Mouse (Mus musculus): ENCODE data around the gene Hs6st3. TPM values are rescaled to one million over a fixed set of nuclear protein-coding genes. Genes with fewer than 3 reads are reported as not detected.
"Not testable (repeated sequence)": the region's sequence is repeated elsewhere in the genome, so short reads cannot be mapped to it uniquely, and the experiment has no call there.

Gene Hs6st3
- polyA plus RNA-seq, 1 experiment from 2014 or later = 0.35 TPM

DNA sequence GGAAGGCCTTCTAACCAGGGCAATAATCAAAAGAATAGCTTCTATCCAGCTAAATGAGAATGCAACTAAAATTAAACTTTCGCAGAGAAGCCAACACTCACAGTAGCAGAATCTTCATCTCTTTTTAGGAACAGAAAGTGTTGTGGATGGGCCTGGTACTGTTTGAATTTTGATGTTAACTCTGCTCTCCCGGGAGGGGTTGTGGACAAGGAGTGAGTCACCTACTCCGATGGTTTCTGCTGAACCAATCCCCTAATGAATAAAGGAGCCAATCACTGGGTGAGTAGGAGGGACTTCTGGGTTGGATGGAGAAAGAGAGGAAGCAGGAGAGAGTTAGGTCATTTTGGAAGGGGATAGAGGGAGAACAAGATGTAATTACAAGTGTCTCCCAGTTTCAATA is 117.3 kb downstream of the Hs6st3 start:
- no peak overlapping the region for H3K27ac ChIP-seq

DNA sequence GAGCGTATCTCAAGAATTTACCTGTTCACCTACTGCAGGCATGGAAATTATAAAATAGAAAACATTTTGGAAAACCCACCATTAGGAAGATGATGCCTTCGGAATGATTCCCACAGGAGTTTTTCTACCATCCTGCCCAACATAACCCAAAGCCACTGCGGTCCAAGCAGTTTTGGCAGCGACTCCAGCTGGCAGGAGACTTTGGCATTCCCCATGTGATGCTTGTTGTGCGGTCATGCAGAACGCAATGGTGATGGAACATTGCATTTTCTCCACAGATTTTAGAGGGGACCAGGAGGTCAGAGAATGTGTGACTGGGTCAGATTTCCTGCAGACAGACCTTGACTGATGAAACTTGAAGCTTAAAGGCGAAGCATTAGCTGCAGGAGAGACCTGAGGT is 118.9 kb downstream of the Hs6st3 start:
- Histone ChIP-seq H3K9ac (no peak overlapping the region), H3K4me1 (no peaks in the 10 kb centered on the region), H3K27ac (no peak overlapping the region), H3K9me3 (replicated peaks) (no peaks in the 10 kb centered on the region), H3K36me3 (ENCODE audit: poor library complexity, severe bottlenecking) (no peaks in the 10 kb centered on the region), H3K4me3 (no peak overlapping the region), H3K4me2 (no peak overlapping the region), H3K27me3 (no peaks in the 10 kb centered on the region)
- no peak for ATAC-seq
- whole genome bisulfite sequencing = 89% methylated on average over 7 of the region's 7 CpGs

More for the DNA sequence above, 117.3 kb downstream of the Hs6st3 start:
- no peaks in the 10 kb centered on the region for H3K36me3 ChIP-seq (ENCODE audit: poor library complexity, severe bottlenecking)
- H3K9ac ChIP-seq = no peak overlapping the region
- no peak overlapping the region for H3K4me3 ChIP-seq
- no peaks in the 10 kb centered on the region for H3K9me3 ChIP-seq (replicated peaks)
- H3K4me2 ChIP-seq = no peak overlapping the region
- no peaks in the 10 kb centered on the region for H3K27me3 ChIP-seq
- no peaks in the 10 kb centered on the region for H3K4me1 ChIP-seq
- 84% methylated on average over 3 of the region's 3 CpGs for WGBS
- no peak for ATAC-seq

DNA sequence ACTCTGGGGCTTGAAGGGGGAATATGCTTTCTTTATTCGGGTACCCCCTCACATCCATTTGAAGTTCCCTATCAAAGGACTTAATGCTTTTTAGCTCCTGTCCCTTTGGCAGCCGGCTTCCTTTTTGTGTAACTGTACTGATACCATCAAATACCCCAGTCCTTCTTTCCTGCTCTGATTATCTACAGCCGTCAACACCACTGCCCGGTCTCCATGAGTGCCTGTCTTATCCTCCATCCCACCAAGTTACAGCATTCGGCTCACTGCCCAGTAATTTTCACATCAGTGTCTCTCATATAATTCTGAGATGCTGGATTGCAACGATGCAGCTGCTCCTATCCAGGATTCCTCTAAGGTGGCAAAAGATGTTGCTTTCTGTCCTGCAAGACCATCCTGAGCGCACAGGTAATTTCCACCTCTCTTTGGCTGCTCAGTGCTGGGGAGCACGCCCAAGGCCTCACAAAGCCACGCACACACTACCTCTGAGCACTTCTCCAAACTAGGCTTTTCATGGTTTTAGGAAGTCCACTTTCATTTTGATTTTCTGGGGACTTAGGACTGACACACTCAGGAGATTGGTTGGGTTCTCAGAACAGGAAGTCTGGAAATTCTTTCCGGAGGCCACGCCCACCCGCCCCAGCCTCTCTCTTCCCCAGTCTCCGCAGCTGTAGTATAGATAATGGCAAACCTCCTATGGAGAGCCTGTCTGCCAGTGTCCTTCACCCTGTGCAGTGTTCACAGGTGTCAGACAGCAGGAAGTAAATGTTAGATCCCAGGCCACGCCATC is 122.2 kb downstream of the Hs6st3 start:
- Histone ChIP-seq H3K4me1 (no peaks in the 10 kb centered on the region), H3K4me2 (no peak overlapping the region), H3K36me3 (ENCODE audit: poor library complexity, severe bottlenecking) (no peaks in the 10 kb centered on the region), H3K9ac (no peak overlapping the region), H3K27ac (no peak overlapping the region), H3K27me3 (no peaks in the 10 kb centered on the region), H3K4me3 (no peak overlapping the region), H3K9me3 (replicated peaks) (no peaks in the 10 kb centered on the region)
- 72% methylated on average over 14 of the region's 14 CpGs for WGBS
- peak; percentile 21; the same call in 1 of the 2 replicates for ATAC-seq

DNA sequence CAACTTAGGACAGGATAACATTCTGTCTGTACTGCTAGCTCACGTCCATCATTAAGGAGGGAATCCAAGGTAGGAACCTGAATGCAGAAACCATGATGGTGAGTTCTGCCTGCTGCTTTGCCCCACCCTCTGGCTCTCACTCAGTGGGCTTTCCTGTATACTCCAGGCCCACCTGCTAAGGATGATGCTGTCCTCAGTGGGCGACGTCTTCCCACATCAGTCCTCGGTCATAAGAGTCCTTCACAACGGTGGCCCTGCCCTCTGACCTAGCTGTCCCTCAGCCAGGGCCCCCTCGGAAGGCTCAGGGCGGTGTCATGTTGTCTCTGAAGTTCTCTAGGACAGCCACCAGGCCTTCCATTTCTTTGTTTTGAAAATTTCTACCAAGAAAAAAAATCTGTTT is 128.2 kb downstream of the Hs6st3 start:
- no peaks in the 10 kb centered on the region for H3K4me1 ChIP-seq

DNA sequence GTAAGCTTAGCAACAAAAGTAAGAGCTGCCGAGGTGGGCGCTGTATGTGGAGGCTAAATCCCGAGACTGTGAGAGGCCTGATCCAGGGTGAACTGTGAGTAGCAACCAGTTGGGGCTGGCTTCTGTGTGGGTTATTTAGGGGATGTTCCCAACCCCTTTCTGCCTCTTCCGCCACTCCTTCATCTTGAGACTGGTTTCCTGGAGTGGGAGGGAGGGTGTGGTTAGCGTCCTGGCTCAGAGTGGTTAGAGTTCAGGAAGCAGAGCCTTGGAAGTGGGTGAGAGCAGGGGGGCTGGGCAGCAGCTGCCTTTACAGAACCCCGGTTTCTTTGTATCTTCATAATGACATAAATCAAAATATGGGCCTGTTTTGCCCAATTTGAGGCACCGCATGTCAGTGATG is 134.9 kb downstream of the Hs6st3 start:
- H3K9me3 ChIP-seq (replicated peaks) = no peaks in the 10 kb centered on the region
- H3K27me3 ChIP-seq = no peaks in the 10 kb centered on the region
- 80% methylated on average over 7 of the region's 7 CpGs for WGBS
- no peak overlapping the region for H3K4me3 ChIP-seq
- H3K9ac ChIP-seq = no peak overlapping the region
- H3K4me1 ChIP-seq = no peaks in the 10 kb centered on the region
- H3K27ac ChIP-seq = no peak overlapping the region
- ATAC-seq = no peak
- H3K36me3 ChIP-seq (ENCODE audit: poor library complexity, severe bottlenecking) = no peaks in the 10 kb centered on the region
- no peak overlapping the region for H3K4me2 ChIP-seq

More for the DNA sequence above, 128.2 kb downstream of the Hs6st3 start:
- Histone ChIP-seq H3K9me3 (replicated peaks) (no peaks in the 10 kb centered on the region), H3K27me3 (no peaks in the 10 kb centered on the region), H3K4me3 (no peak overlapping the region), H3K9ac (no peak overlapping the region), H3K4me2 (no peak overlapping the region), H3K36me3 (ENCODE audit: poor library complexity, severe bottlenecking) (no peaks in the 10 kb centered on the region), H3K27ac (no peak overlapping the region)
- no peak for ATAC-seq
- 87% methylated on average over 7 of the region's 7 CpGs for WGBS

DNA sequence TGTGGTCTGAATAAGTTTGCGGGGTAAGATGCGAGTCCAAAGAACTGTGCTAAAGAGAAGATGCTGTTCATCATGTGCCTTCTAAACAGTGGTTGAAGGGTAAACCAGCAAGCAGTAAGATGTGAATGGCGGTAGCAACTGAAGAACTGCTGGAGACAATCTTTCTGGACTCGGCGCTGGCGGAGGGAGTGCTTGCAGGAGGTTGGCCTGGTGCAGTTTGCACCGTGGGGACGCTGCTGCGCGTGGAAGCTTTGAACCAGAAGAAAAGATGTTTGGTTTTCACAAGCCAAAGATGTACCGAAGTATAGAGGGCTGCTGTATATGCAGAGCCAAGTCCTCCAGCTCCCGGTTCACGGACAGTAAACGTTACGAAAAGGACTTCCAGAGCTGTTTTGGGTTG is 140.0 kb downstream of the Hs6st3 start:
- H3K27ac ChIP-seq = not testable (repeated sequence)
- WGBS = 94% methylated on average over 15 of the region's 15 CpGs

DNA sequence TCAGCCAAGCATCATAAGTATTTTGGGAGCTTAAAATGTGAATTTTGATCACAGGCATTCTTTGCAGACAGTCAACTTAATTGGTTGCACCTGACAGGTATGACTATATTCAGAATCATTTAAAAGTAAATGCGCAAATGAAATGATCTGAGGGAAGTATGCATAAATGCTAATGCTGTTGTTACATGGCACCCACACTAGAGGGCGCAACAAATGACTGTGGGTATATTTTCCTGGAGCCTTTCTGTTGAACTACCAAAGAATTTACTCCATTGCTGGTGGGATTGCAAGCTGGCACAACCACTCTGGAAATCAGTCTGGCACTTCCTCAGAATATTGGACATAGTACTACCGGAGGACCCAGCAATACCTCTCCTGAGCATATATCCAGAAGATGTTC is 145.8 kb downstream of the Hs6st3 start:
- Histone ChIP-seq H3K27me3 (no peaks in the 10 kb centered on the region), H3K4me1 (no peaks in the 10 kb centered on the region), H3K9me3 (replicated peaks) (no peaks in the 10 kb centered on the region), H3K36me3 (ENCODE audit: poor library complexity, severe bottlenecking) (no peaks in the 10 kb centered on the region), H3K4me2 (no peak overlapping the region), H3K9ac (no peak overlapping the region), H3K27ac (no peak overlapping the region), H3K4me3 (no peak overlapping the region)
- 85% methylated on average over 3 of the region's 3 CpGs for WGBS
- no peak for ATAC-seq

More for the DNA sequence above, 140.0 kb downstream of the Hs6st3 start:
- H3K36me3 ChIP-seq (ENCODE audit: poor library complexity, severe bottlenecking); H3K4me3 ChIP-seq; H3K9me3 ChIP-seq (replicated peaks); H3K9ac ChIP-seq; ATAC-seq; H3K27me3 ChIP-seq; H3K4me1 ChIP-seq; H3K4me2 ChIP-seq: not testable (repeated sequence)

DNA sequence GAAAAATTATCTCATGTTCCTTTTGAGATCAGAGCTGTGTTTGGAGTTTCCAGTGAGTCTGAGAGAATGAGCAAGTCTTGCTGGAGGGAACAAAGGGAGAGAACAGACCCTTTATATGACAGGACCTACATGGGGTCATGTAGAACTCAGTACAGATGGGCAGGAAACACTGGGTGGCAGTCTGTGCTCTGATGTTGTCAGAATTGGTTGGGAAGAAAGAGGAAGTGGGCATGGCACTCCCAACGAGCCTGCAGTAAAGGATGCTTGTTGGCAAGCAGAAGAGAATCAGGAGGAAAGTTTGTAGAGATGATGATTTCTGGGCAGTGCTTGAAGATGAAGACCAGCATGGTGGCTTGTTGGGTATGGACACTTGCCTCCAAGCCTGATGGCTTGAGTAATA is 151.5 kb downstream of the Hs6st3 start:
- H3K27ac ChIP-seq = no peak overlapping the region
- H3K36me3 ChIP-seq (ENCODE audit: poor library complexity, severe bottlenecking) = no peaks in the 10 kb centered on the region
- no peak overlapping the region for H3K4me2 ChIP-seq
- WGBS = 43% methylated on average over 1 of the region's 1 CpGs
- H3K9ac ChIP-seq = no peak overlapping the region
- no peak overlapping the region for H3K4me3 ChIP-seq
- H3K4me1 ChIP-seq = no peaks in the 10 kb centered on the region
- ATAC-seq = no peak
- H3K27me3 ChIP-seq = no peaks in the 10 kb centered on the region
- H3K9me3 ChIP-seq (replicated peaks) = no peaks in the 10 kb centered on the region

DNA sequence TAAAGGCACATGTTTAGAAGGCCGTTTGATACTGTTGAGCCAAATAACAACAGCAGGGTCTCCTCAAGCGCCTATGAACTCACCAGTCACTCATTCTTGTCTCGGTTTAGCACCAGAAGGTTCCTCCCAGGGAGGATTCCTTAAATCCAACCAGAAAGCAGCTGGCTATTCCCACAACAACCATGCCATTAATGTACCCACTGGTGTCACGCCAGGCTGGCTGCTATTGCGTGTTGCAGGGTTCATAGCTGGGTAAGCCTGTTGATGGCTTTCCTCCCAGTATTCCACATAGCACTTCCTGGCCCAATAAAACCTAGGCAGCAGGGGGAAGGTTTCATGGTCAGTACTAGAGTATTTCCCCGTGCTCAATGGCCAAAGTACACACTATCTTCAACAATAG is 155.9 kb downstream of the Hs6st3 start:
- 84% methylated on average over 6 of the region's 6 CpGs for WGBS
- H3K36me3 ChIP-seq (ENCODE audit: poor library complexity, severe bottlenecking) = no peaks in the 10 kb centered on the region

DNA sequence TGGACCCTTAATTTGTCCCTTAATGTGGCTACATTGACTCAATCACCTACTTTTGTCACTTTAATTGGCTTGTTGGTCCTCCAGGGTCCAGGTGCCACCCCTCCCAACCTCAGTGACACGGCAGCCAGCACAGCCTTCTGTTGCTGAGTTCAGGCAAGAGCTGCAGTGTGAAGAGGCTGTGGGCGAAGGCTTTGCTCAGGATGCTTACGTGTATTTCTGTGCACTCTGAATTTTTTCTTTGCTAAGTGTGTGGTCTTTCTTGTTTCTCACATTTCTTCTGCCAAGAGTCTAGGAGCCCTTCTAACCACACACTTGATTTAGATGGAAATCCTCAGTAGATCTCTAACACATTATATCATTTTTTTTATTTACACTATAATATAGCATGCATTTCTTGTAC is 168.3 kb downstream of the Hs6st3 start:
- no peaks in the 10 kb centered on the region for H3K36me3 ChIP-seq (ENCODE audit: poor library complexity, severe bottlenecking)

More for the DNA sequence above, 155.9 kb downstream of the Hs6st3 start:
- ATAC-seq = no peak
- Histone ChIP-seq H3K27me3 (no peaks in the 10 kb centered on the region), H3K9me3 (replicated peaks) (no peaks in the 10 kb centered on the region), H3K4me2 (no peak overlapping the region), H3K27ac (no peak overlapping the region), H3K4me3 (no peak overlapping the region), H3K9ac (no peak overlapping the region), H3K4me1 (no peaks in the 10 kb centered on the region)

DNA sequence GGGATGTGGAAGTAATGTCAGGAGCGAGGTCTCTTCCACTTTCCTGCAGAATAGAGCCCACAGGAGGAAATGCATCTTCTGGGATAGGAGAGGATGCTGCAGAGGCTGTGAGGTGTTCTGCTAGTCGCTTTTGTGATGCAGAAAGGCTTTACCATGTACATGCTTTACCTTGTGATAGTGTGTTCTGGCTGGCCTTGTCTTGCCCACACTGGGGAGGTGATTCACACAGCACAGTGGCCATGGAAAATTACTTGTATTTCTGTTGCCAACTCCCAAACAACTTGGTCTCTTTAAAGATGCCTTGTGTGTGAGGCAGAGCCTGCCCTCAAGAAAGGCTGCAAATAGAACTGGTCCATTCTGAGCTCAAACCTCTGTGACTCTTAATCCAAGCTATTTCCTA is 180.2 kb downstream of the Hs6st3 start:
- H3K36me3 ChIP-seq (ENCODE audit: poor library complexity, severe bottlenecking) = no peaks in the 10 kb centered on the region
- ATAC-seq = no peak
- no peaks in the 10 kb centered on the region for H3K4me1 ChIP-seq
- H3K4me3 ChIP-seq = no peak overlapping the region
- H3K27ac ChIP-seq = no peak overlapping the region
- H3K4me2 ChIP-seq = no peak overlapping the region
- H3K9ac ChIP-seq = no peak overlapping the region
- H3K27me3 ChIP-seq = no peaks in the 10 kb centered on the region
- H3K9me3 ChIP-seq (replicated peaks) = no peaks in the 10 kb centered on the region
- 88% methylated on average over 2 of the region's 2 CpGs for WGBS

More for the DNA sequence above, 168.3 kb downstream of the Hs6st3 start:
- Histone ChIP-seq H3K9ac (no peak overlapping the region), H3K27me3 (no peaks in the 10 kb centered on the region), H3K9me3 (replicated peaks) (no peaks in the 10 kb centered on the region), H3K4me3 (no peak overlapping the region), H3K4me1 (no peaks in the 10 kb centered on the region), H3K4me2 (no peak overlapping the region), H3K27ac (no peak overlapping the region)
- 85% methylated on average over 3 of the region's 3 CpGs for WGBS
- ATAC-seq = no peak

DNA sequence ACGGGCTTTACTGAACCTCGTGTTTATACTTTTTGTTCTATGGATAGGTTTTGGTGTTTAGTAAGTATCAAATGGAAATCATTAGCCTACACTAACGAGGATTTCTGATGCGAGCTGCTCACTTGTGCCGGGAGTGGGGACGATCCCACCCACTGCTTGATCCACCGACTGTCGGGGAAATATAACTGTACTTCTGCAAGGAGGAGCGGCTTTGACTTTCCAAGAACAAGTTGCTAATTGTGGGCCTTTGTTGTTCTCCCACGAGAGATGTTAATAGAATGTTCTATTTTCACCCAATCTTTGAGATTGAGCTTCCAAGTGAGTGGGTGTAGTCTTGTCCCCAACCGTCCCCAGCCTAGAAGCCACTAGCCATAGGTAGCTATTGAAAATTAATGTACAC is 209.1 kb downstream of the Hs6st3 start:
- Histone ChIP-seq H3K4me1 (no peaks in the 10 kb centered on the region), H3K9me3 (replicated peaks) (no peaks in the 10 kb centered on the region), H3K9ac (no peak overlapping the region), H3K27me3 (no peaks in the 10 kb centered on the region), H3K36me3 (ENCODE audit: poor library complexity, severe bottlenecking) (no peaks in the 10 kb centered on the region), H3K4me3 (no peak overlapping the region), H3K27ac (no peak overlapping the region), H3K4me2 (no peak overlapping the region)
- ATAC-seq = no peak
- WGBS = 61% methylated on average over 11 of the region's 11 CpGs

DNA sequence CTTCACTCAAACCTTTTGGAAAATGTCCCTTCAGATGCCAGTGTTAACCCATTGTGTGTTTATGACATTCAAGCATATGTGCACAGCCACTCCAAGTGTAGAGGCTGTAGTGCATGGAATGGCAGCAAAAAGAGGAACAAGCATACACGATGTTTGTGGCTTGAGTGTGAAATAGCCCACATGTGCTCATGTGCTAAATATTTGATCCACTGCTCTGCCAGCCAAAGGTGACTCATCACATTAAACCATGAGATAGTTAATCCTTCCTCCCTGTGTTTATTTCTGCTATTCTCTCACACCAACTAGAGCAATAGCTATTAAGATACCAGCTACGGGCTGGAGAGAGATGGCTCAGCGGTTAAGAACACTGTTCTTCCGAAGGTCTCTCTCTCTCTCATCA is 223.3 kb downstream of the Hs6st3 start:
- Histone ChIP-seq H3K4me1 (no peaks in the 10 kb centered on the region), H3K36me3 (ENCODE audit: poor library complexity, severe bottlenecking) (no peaks in the 10 kb centered on the region), H3K27ac (no peak overlapping the region), H3K4me3 (no peak overlapping the region), H3K27me3 (no peaks in the 10 kb centered on the region), H3K9me3 (replicated peaks) (no peaks in the 10 kb centered on the region), H3K9ac (no peak overlapping the region), H3K4me2 (no peak overlapping the region)
- no peak for ATAC-seq
- WGBS = 95% methylated on average over 4 of the region's 4 CpGs

Data from forebrain, embryonic 13.5 days (tissue).